Mouse (Mus musculus): ENCODE results near the gene Txnl4b. TPM values are rescaled to one million over a fixed set of nuclear protein-coding genes. Genes with fewer than 3 reads are reported as not detected.

The Txnl4b gene
- polyA plus RNA-seq, 1 experiment from 2014 or later: 28.9 TPM

- Histone ChIP-seq H3K4me2 (replicated peaks; ENCODE audit: low read depth, low read length) (peak overlapping the region; percentile 91), H3K27ac (ENCODE audit: low read length) (peak overlapping the region; percentile 97)
Measured at GRCm38 (mm10) chr8:109564766-109565165, 926 bp upstream of the Txnl4b start.

DNA sequence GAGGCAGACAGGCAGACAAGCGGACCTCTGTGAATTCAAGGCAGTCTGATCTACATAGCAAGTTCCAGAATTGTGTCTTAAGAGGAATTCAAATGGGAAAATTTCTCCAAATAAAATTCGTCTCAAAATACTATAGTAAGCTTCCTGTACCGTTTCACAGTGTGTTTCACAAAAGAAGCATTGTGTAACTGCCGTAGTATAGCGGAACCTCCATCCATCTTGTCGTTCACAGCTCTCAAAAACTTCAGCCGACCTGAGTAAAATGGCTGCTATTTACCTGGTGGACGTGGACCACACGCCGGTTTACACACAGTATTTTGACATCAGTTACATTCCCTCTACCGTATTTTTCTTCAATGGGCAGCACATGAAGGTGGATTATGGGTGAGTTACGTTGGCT, 5.4 kb downstream of the Txnl4b start:
- 92% methylated on average over 12 of the region's 12 CpGs for WGBS
- Histone ChIP-seq H3K4me1 (ENCODE audit: insufficient read depth, low read length) (peaks cover 5% of the 10 kb centered on the region), H3K36me3 (ENCODE audit: insufficient read depth, low read length) (peaks cover 3% of the 10 kb centered on the region), H3K27me3 (ENCODE audit: insufficient read depth, low read length) (no peaks in the 10 kb centered on the region), H3K4me3 (ENCODE audit: low read length) (no peak overlapping the region), H3K9me3 (ENCODE audit: low read length) (no peaks in the 10 kb centered on the region), H3K9ac (replicated peaks; ENCODE audit: low read length) (no peak overlapping the region), H3K4me2 (replicated peaks; ENCODE audit: low read depth, low read length) (no peak overlapping the region), H3K27ac (ENCODE audit: low read length) (no peak overlapping the region)
- ATAC-seq (ENCODE audit: low FRiP score, low TSS enrichment): no peak

More at GRCm38 (mm10) chr8:109564766-109565165, 926 bp upstream of the Txnl4b start:
- Histone ChIP-seq H3K9ac (replicated peaks; ENCODE audit: low read length) (peak overlapping the region; percentile 97), H3K4me1 (ENCODE audit: insufficient read depth, low read length) (peaks cover 16% of the 10 kb centered on the region), H3K27me3 (ENCODE audit: insufficient read depth, low read length) (no peaks in the 10 kb centered on the region), H3K9me3 (ENCODE audit: low read length) (no peaks in the 10 kb centered on the region), H3K4me3 (ENCODE audit: low read length) (peak overlapping the region; percentile 98), H3K36me3 (ENCODE audit: insufficient read depth, low read length) (peaks cover 32% of the 10 kb centered on the region)
- ATAC-seq (ENCODE audit: low FRiP score, low TSS enrichment): no peak
- WGBS: 6% methylated on average over 10 of the region's 10 CpGs

DNA sequence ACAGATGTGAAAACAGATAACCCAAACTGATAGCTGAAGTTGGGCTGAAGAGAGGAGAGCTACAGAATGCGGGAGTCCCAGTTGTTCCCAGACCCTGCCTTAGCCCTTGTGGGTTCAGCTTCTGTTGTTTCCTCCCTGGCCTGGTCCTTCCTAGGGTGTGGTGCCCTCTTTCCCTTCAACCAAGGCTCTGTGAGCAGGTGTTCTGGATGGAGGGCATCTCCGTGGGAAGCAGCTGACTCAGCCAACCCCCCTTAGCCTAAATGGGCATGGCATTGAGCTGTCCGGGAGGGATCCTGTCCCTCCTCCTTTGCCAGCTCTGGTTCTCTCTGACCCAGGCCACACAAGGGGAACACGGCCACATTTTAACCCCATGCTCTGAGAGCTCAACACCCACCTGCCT, 10.6 kb downstream of the Txnl4b start:
- 66% methylated on average over 4 of the region's 4 CpGs for WGBS

DNA sequence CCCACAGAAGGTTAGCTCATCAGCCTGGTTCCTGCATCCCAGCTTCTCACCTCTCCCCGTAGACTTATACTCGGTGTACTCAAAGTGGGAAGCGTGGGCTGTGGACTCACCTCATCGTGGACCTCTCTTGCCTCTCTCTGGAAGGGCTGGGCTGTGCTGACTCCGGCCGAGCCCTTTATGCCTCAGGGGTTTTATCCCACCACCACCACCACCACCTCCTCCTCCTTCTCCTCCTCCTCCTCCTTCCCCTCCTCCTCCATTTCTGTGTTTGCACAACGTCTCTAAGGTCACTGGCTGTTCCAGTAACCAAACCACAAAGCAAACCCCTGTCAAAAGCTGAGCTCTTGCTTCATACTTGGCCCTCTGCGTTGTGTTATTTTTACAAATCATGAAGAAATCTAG, 13.2 kb downstream of the Txnl4b start, which contains the start of gene Hp:
Gene Hp, minus strand, starts transcription at position 273 of the 402 bp plus-strand sequence.
- no peak for ATAC-seq (ENCODE audit: low FRiP score, low TSS enrichment)
- Histone ChIP-seq H3K27me3 (ENCODE audit: insufficient read depth, low read length) (no peaks in the 10 kb centered on the region), H3K9me3 (ENCODE audit: low read length) (peaks cover 2% of the 10 kb centered on the region), H3K4me3 (ENCODE audit: low read length) (no peak within 1 kb of the TSS), H3K27ac (ENCODE audit: low read length) (no peak within 1 kb of the TSS), H3K4me1 (ENCODE audit: insufficient read depth, low read length) (no peaks in the 10 kb centered on the region), H3K4me2 (replicated peaks; ENCODE audit: low read depth, low read length) (no peak within 1 kb of the TSS), H3K36me3 (ENCODE audit: insufficient read depth, low read length) (no peaks in the 10 kb centered on the region), H3K9ac (replicated peaks; ENCODE audit: low read length) (no peak within 1 kb of the TSS)
- WGBS: 34% methylated on average over 8 of the region's 8 CpGs

More for the DNA sequence above, 10.6 kb downstream of the Txnl4b start:
- H3K27ac ChIP-seq (ENCODE audit: low read length): no peak overlapping the region
- H3K9me3 ChIP-seq (ENCODE audit: low read length): no peaks in the 10 kb centered on the region
- no peak overlapping the region for H3K9ac ChIP-seq (replicated peaks; ENCODE audit: low read length)
- H3K36me3 ChIP-seq (ENCODE audit: insufficient read depth, low read length): no peaks in the 10 kb centered on the region
- H3K27me3 ChIP-seq (ENCODE audit: insufficient read depth, low read length): no peaks in the 10 kb centered on the region
- H3K4me2 ChIP-seq (replicated peaks; ENCODE audit: low read depth, low read length): no peak overlapping the region
- H3K4me1 ChIP-seq (ENCODE audit: insufficient read depth, low read length): no peaks in the 10 kb centered on the region
- ATAC-seq (ENCODE audit: low FRiP score, low TSS enrichment): no peak
- H3K4me3 ChIP-seq (ENCODE audit: low read length): no peak overlapping the region

DNA sequence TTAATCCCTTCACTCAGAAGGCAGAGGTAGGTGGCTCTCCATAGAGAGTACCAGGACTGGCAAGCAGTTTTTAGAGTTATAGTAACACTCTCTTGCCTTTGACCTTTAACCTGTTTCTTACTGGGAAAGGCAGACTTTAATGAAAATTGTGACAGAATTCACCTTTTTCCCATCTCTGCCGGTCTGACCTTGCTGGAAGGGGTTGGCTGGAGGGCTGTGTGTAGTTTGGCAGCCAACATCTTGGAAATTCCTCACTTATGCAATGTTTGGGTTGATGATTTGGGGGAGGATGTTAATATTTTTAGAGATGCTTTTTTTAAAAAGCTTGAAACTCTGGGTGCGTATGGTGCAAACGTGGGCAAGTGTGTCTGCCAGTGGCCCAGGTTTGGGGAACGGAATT, 18.6 kb downstream of the Txnl4b start:
- H3K27ac ChIP-seq (ENCODE audit: low read length): no peak overlapping the region
- H3K4me1 ChIP-seq (ENCODE audit: insufficient read depth, low read length): no peaks in the 10 kb centered on the region
- H3K4me2 ChIP-seq (replicated peaks; ENCODE audit: low read depth, low read length): no peak overlapping the region
- 86% methylated on average over 4 of the region's 4 CpGs for WGBS
- H3K36me3 ChIP-seq (ENCODE audit: insufficient read depth, low read length): no peaks in the 10 kb centered on the region
- no peak for ATAC-seq (ENCODE audit: low FRiP score, low TSS enrichment)
- H3K27me3 ChIP-seq (ENCODE audit: insufficient read depth, low read length): no peaks in the 10 kb centered on the region
- no peak overlapping the region for H3K4me3 ChIP-seq (ENCODE audit: low read length)
- peaks cover 6% of the 10 kb centered on the region for H3K9me3 ChIP-seq (ENCODE audit: low read length)
- no peak overlapping the region for H3K9ac ChIP-seq (replicated peaks; ENCODE audit: low read length)

- Histone ChIP-seq H3K27ac (ENCODE audit: low read length) (no peak overlapping the region), H3K27me3 (ENCODE audit: insufficient read depth, low read length) (no peaks in the 10 kb centered on the region), H3K4me3 (ENCODE audit: low read length) (no peak overlapping the region), H3K4me1 (ENCODE audit: insufficient read depth, low read length) (no peaks in the 10 kb centered on the region), H3K36me3 (ENCODE audit: insufficient read depth, low read length) (no peaks in the 10 kb centered on the region), H3K9me3 (ENCODE audit: low read length) (peaks cover 6% of the 10 kb centered on the region), H3K9ac (replicated peaks; ENCODE audit: low read length) (no peak overlapping the region), H3K4me2 (replicated peaks; ENCODE audit: low read depth, low read length) (no peak overlapping the region)
- no peak for ATAC-seq (ENCODE audit: low FRiP score, low TSS enrichment)
- WGBS: 88% methylated on average over 3 of the region's 3 CpGs
Measured at GRCm38 (mm10) chr8:109584830-109585229, 19.1 kb downstream of the Txnl4b start.

DNA sequence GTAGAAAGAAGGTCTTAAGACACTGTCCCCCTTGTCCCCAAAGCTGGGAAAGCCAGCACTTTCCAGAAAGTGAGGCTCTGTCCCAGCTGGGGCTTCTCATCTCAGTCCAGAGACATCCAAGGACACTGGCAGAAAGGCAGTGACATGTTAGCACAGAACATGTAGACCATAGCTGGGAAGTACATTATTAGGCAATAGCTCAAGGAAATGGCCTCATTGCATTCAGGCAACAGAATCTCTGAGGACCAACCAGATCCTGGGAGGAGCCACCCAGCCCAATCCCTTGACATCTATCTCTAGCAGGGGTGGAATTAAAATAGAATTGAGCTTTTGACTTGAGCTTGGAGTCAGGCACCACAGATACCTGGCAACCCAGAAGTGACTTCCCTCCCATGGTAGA, 20.0 kb downstream of the Txnl4b start:
- H3K9ac ChIP-seq (replicated peaks; ENCODE audit: low read length): no peak overlapping the region
- H3K27me3 ChIP-seq (ENCODE audit: insufficient read depth, low read length): no peaks in the 10 kb centered on the region
- H3K4me3 ChIP-seq (ENCODE audit: low read length): no peak overlapping the region
- no peak overlapping the region for H3K27ac ChIP-seq (ENCODE audit: low read length)
- ATAC-seq (ENCODE audit: low FRiP score, low TSS enrichment): no peak
- no peaks in the 10 kb centered on the region for H3K36me3 ChIP-seq (ENCODE audit: insufficient read depth, low read length)
- H3K4me1 ChIP-seq (ENCODE audit: insufficient read depth, low read length): no peaks in the 10 kb centered on the region
- peaks cover 6% of the 10 kb centered on the region for H3K9me3 ChIP-seq (ENCODE audit: low read length)
- no peak overlapping the region for H3K4me2 ChIP-seq (replicated peaks; ENCODE audit: low read depth, low read length)

- ATAC-seq (ENCODE audit: low FRiP score, low TSS enrichment): peak; percentile 77
- WGBS: 45% methylated on average over 7 of the region's 7 CpGs
- no peaks in the 10 kb centered on the region for H3K27me3 ChIP-seq (ENCODE audit: insufficient read depth, low read length)
- H3K9me3 ChIP-seq (ENCODE audit: low read length): peaks cover 6% of the 10 kb centered on the region
- H3K27ac ChIP-seq (ENCODE audit: low read length): no peak overlapping the region
- H3K4me1 ChIP-seq (ENCODE audit: insufficient read depth, low read length): no peaks in the 10 kb centered on the region
- H3K4me3 ChIP-seq (ENCODE audit: low read length): no peak overlapping the region
- H3K4me2 ChIP-seq (replicated peaks; ENCODE audit: low read depth, low read length): no peak overlapping the region
- H3K9ac ChIP-seq (replicated peaks; ENCODE audit: low read length): no peak overlapping the region
- H3K36me3 ChIP-seq (ENCODE audit: insufficient read depth, low read length): no peaks in the 10 kb centered on the region
Measured at GRCm38 (mm10) chr8:109586972-109587504, 21.3 kb downstream of the Txnl4b start.

DNA sequence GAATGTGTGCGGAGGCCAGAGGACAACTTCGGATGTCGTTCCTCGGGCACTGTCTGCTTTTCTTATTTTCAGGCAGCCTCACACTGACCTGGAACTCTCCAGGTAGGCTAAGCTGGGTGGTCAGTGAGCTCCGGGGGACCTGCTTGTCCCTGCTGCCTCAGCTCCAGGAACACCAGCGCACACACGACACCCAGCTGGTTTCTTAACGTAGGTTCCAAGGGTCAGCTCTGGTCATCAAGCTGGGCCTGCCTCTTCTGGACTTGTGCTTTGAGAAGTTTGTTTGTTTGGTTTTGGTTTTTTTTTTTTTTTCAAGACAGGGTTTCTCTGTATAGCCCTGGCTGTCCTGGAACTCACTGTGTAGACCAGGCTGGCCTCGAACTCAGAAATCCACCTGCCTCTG, 25.2 kb downstream of the Txnl4b start:
- WGBS: 82% methylated on average over 9 of the region's 9 CpGs
- Histone ChIP-seq H3K27ac (ENCODE audit: low read length) (no peak overlapping the region), H3K4me1 (ENCODE audit: insufficient read depth, low read length) (no peaks in the 10 kb centered on the region), H3K9ac (replicated peaks; ENCODE audit: low read length) (no peak overlapping the region), H3K36me3 (ENCODE audit: insufficient read depth, low read length) (peaks cover 21% of the 10 kb centered on the region), H3K27me3 (ENCODE audit: insufficient read depth, low read length) (no peaks in the 10 kb centered on the region), H3K4me2 (replicated peaks; ENCODE audit: low read depth, low read length) (no peak overlapping the region), H3K9me3 (ENCODE audit: low read length) (no peaks in the 10 kb centered on the region), H3K4me3 (ENCODE audit: low read length) (no peak overlapping the region)
- no peak for ATAC-seq (ENCODE audit: low FRiP score, low TSS enrichment)

DNA sequence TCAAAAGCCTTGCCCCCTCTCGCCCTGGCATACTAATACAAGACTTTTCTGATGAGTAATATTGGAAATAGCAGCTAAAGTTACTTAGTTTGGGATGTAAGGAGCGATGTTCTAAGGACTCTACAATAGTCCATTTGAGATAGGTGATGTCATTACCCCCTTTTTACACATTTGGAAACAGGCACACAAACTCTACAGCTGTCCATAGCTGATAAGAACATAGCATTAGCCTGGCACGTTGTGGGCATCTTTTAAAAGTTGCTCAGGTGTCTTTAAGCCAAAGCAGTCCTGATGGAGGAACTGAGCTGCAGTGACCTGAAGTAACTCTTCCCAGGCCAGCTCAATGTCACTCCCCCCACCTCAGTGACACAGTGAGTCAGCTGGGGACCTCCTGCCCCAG, 25.7 kb downstream of the Txnl4b start:
- no peak for ATAC-seq (ENCODE audit: low FRiP score, low TSS enrichment)
- Histone ChIP-seq H3K9ac (replicated peaks; ENCODE audit: low read length) (no peak overlapping the region), H3K4me3 (ENCODE audit: low read length) (no peak overlapping the region), H3K27me3 (ENCODE audit: insufficient read depth, low read length) (no peaks in the 10 kb centered on the region), H3K36me3 (ENCODE audit: insufficient read depth, low read length) (peaks cover 21% of the 10 kb centered on the region), H3K4me2 (replicated peaks; ENCODE audit: low read depth, low read length) (no peak overlapping the region), H3K4me1 (ENCODE audit: insufficient read depth, low read length) (no peaks in the 10 kb centered on the region), H3K9me3 (ENCODE audit: low read length) (no peaks in the 10 kb centered on the region), H3K27ac (ENCODE audit: low read length) (no peak overlapping the region)
- WGBS: 92% methylated on average over 3 of the region's 3 CpGs

All from kidney, embryonic 16.5 days (tissue).